Mouse (Mus musculus) limb, embryonic 14.5 days (tissue): ENCODE measurements at regions not wholly inside any gene's neighbourhood (a gene's known extent, or its start where the extent isn't known, plus 50 kb on each side); places are given as distances from the start of the nearest gene placed in this dataset.

Experiments
- ATAC-seq: fragments of 200-750 bp; cut with Nextera tagmentation; 2 replicates; pipeline ENCODE4 v1.8.0; 2017; ENCODE audit warnings: low read depth, moderate number of reproducible peaks, moderate TSS enrichment; ENCODE audit not compliant: low FRiP score
- DNase-seq: peaks from one replicate; pipeline ENCODE4 v3.0.0-alpha.2; 2015; ENCODE audit warnings: low spot score
- H3K27ac ChIP-seq: fragments of 300-500 bp; sonication (generic); replicated peaks from 2 replicates; pipeline ENCODE4 v1.5.1; 2014; ENCODE audit warnings: low read depth, mild to moderate bottlenecking, low read length, moderate library complexity, mixed read lengths
- H3K27me3 ChIP-seq: fragments of 300-500 bp; sonication (generic); 2 replicates; pipeline ENCODE4 v1.6.1; 2014; ENCODE audit warnings: low read length, mixed read lengths; ENCODE audit not compliant: control insufficient read depth, insufficient read depth
- H3K36me3 ChIP-seq: fragments of 300-500 bp; sonication (generic); 2 replicates; pipeline ENCODE4 v1.6.1; 2014; ENCODE audit warnings: mild to moderate bottlenecking, low read length, moderate library complexity, mixed read lengths; ENCODE audit not compliant: control insufficient read depth, insufficient read depth
- H3K4me1 ChIP-seq: fragments of 300-500 bp; sonication (generic); 2 replicates; pipeline ENCODE4 v1.6.1; 2014; ENCODE audit warnings: antibody characterized with exemption, low read length, mixed read lengths; ENCODE audit not compliant: control insufficient read depth, insufficient read depth
- H3K4me2 ChIP-seq: fragments of 300-500 bp; sonication (generic); replicated peaks from 2 replicates; pipeline ENCODE4 v1.6.1; 2014; ENCODE audit warnings: low read depth, mild to moderate bottlenecking, low read length, moderate library complexity; ENCODE audit not compliant: severe bottlenecking
- H3K4me3 ChIP-seq: fragments of 300-500 bp; sonication (generic); replicated peaks from 2 replicates; pipeline ENCODE4 v1.5.1; 2014; ENCODE audit warnings: low read length
- H3K9ac ChIP-seq: fragments of 300-500 bp; sonication (generic); 2 replicates; pipeline ENCODE4 v1.6.1; 2014; ENCODE audit warnings: mild to moderate bottlenecking, low read depth, low read length, moderate library complexity; ENCODE audit not compliant: severe bottlenecking
- H3K9me3 ChIP-seq: fragments of 300-500 bp; sonication (generic); 2 replicates; pipeline ENCODE4 v1.6.1; 2016; ENCODE audit warnings: low read length; ENCODE audit not compliant: control insufficient read depth
- POLR2A ChIP-seq: fragments of 200-500 bp; IDR thresholded peaks from 2 replicates; pipeline ENCODE4 v1.8.0; 2012; ENCODE audit warnings: inconsistent platforms, mild to moderate bottlenecking, moderate library complexity, borderline replicate concordance; ENCODE audit not compliant: insufficient read depth, insufficient read length; ENCODE audit errors: extremely low read depth
- WGBS: fragments of 180-500 bp; shearing (Covaris S2); extraction: QIAGEN DNeasy Blood & Tissue Kit; methylation state at CpG from one replicate; pipeline ENCODE4 v1.1.7; 2014; 5-methylcytosine and 5-hydroxymethylcytosine counted together

DNA sequence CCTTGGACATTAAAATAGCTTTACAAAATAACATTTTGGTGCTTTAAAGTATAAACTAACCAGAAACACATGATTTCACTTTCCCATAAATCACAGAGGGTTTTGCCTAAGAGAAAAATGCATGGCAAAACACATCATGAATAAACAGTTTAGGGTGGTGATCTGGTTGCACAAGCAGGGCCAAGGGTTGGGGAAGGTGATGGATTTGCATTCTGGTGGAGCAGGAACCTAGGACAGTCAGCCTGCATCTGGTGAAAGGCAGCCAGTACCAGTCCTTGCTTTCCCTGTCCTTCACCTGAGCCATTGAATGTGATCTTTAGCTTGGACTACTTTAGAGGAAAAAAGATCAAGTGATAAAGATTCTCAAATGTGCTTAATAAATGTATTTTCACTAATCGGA lies 138.1 kb downstream of the Fgf9 start:
- TF ChIP-seq POLR2A: no peak
- Histone ChIP-seq H3K27me3 (no peaks in the 10 kb centered on the region), H3K9me3 (no peaks in the 10 kb centered on the region), H3K36me3 (no peaks in the 10 kb centered on the region), H3K4me2 (no peak overlapping the region), H3K27ac (no peak overlapping the region), H3K4me3 (no peak overlapping the region), H3K9ac (no peak overlapping the region), H3K4me1 (no peaks in the 10 kb centered on the region)
- DNase-seq (no peak), ATAC-seq (no peak)
- 94% methylated on average over 1 of the region's 1 CpGs for WGBS

DNA sequence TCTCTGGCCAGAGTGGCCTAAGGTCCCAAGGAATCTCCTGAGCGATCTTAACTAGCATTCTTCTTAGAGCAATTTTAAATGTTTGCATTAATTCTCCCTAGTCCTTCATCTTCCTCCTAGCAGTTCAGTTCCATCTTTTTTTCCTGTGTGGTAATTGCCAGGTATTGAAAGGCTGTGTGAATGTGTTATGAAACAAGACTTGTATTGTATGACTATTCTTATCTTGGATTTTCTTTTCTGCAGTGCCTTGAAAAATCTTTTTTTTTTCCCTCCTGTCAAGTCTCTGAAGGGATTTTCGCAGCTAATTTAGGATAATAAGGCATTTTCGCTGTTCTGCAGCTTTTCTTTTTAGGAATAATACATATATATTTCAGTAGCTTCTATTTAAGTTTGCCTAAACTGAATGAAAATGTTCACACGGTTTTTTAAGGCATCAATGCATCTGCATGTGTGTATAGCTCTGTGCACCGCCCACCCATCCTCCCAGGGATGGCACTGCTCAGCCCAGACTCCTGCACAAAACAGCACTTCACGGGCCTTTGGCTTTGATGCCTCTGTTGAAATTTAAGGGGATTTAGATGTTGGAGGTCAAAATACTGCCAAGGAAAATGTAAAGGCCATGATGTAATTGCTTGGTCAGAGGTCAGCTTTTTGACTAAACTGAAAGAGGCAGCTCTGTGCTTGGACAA lies 132.4 kb downstream of the Fgf9 start:
- Histone ChIP-seq H3K4me3 (no peak overlapping the region), H3K9ac (no peak overlapping the region), H3K4me2 (no peak overlapping the region), H3K4me1 (no peaks in the 10 kb centered on the region), H3K27me3 (no peaks in the 10 kb centered on the region), H3K9me3 (no peaks in the 10 kb centered on the region), H3K27ac (no peak overlapping the region), H3K36me3 (no peaks in the 10 kb centered on the region)
- no peak for ATAC-seq
- DNase-seq: no peak
- 77% methylated on average over 6 of the region's 6 CpGs for WGBS
- TF ChIP-seq POLR2A: no peak

DNA sequence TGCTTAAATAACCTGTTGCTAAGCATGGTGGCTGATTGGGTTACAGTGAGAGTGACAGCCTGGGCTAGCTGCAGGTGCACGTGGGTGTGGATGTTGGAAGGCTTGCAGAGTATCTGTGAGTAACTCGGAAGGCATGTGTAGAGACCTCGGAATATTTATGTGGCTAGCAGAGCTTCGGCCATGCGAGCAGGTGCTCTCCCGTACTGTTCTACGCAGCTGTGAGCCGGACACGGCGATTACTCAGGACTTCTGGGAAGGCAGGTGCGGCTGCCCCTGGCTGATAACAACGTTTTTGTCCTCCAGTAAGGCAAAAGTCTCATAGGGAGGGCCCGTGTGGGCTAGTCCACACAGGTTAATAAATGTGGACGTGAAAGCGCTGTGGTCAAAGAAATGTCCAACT lies 119.6 kb downstream of the Fgf9 start:
- Histone ChIP-seq H3K9me3 (no peaks in the 10 kb centered on the region), H3K36me3 (no peaks in the 10 kb centered on the region), H3K4me2 (no peak overlapping the region), H3K4me3 (no peak overlapping the region), H3K9ac (no peak overlapping the region), H3K27ac (no peak overlapping the region), H3K27me3 (no peaks in the 10 kb centered on the region), H3K4me1 (no peaks in the 10 kb centered on the region)
- ATAC-seq: peak; percentile 34; the same call in 1 of the 2 replicates
- TF ChIP-seq POLR2A: no peak
- 67% methylated on average over 15 of the region's 15 CpGs for WGBS
- peak; percentile 3 for DNase-seq

DNA sequence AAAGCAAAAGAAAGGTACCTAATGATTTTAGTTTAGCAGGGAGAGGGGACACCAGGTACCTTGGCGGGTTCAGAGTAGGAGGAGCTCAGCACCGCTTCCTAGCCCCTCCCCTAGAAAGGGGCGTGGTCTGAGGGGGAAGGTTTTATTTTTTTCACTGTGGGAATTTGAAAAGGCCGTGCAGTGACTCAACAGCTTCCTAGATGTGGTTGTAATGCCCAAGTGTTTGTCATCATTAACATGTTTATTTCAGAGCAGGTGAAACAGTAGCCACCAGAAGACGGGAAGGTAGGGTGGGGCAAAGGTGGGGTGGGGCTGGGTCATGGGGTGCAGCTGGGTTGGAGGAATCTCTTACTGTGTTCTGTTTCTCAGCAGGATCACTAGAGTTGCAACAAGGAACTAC lies 112.5 kb downstream of the Fgf9 start:
- H3K36me3 ChIP-seq: no peaks in the 10 kb centered on the region
- H3K27ac ChIP-seq: no peak overlapping the region
- H3K4me2 ChIP-seq: no peak overlapping the region
- 70% methylated on average over 5 of the region's 5 CpGs for WGBS
- H3K9ac ChIP-seq: no peak overlapping the region
- H3K27me3 ChIP-seq: no peaks in the 10 kb centered on the region
- no peak overlapping the region for H3K4me3 ChIP-seq
- ATAC-seq (no peak), DNase-seq (no peak)
- H3K9me3 ChIP-seq: no peaks in the 10 kb centered on the region; the same call in 1 of the 2 replicates
- H3K4me1 ChIP-seq: no peaks in the 10 kb centered on the region
- no peak for TF ChIP-seq POLR2A

DNA sequence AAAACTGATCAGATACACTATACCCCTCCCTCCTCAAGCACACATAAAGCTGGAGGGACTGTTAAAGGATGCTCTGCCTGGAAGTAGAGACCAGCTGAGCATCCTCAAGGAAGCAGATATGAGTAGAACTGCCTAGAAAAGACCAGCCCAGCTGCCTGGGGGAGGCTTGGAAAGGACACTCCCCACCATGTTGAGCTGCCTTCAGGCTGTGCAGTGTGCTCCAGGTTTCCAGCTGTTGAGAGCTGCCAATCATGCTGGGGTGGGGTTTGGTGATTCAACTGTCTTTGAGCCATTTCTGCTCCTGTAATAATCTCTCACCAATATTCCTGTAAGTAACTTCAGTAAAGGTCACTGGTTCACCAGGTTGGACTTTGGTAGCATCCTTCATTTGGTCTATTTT lies 110.4 kb downstream of the Fgf9 start:
- ATAC-seq (no peak), DNase-seq (no peak)
- H3K27me3 ChIP-seq: no peaks in the 10 kb centered on the region
- peaks cover 5% of the 10 kb centered on the region; the same call in 1 of the 2 replicates for H3K4me1 ChIP-seq
- no peak overlapping the region for H3K4me3 ChIP-seq
- no peaks in the 10 kb centered on the region for H3K36me3 ChIP-seq
- H3K9ac ChIP-seq: no peak overlapping the region
- no peak overlapping the region for H3K27ac ChIP-seq
- TF ChIP-seq POLR2A: no peak
- H3K9me3 ChIP-seq: no peaks in the 10 kb centered on the region; the same call in 1 of the 2 replicates
- H3K4me2 ChIP-seq: no peak overlapping the region
